Mouse (Mus musculus): ENCODE results near the gene Myef2. TPM values are rescaled to one million over a fixed set of nuclear protein-coding genes. Genes with fewer than 3 reads are reported as not detected.
"Not testable (repeated sequence)": the region's sequence is repeated elsewhere in the genome, so short reads cannot be mapped to it uniquely, and the experiment has no call there.

The Myef2 gene
- polyA plus RNA-seq, 1 experiment from 2014 or later = 160 TPM

- 12% methylated on average over 4 of the region's 4 CpGs for WGBS
- Histone ChIP-seq H3K4me3 (peak overlapping the region; percentile 90), H3K4me1 (replicated peaks) (peaks cover 30% of the 10 kb centered on the region), H3K27ac (peak overlapping the region; percentile 100), H3K9me3 (no peaks in the 10 kb centered on the region), H3K27me3 (ENCODE audit: insufficient read depth, poor library complexity, severe bottlenecking) (no peaks in the 10 kb centered on the region), H3K36me3 (no peaks in the 10 kb centered on the region)
- DNase-seq (ENCODE audit: low spot score) = no peak
Observed at GRCm38 (mm10) chr2:125122288-125122623, 1.2 kb downstream of the Myef2 start.

- Histone ChIP-seq H3K9me3 (no peaks in the 10 kb centered on the region), H3K27ac (no peak overlapping the region), H3K27me3 (ENCODE audit: insufficient read depth, poor library complexity, severe bottlenecking) (no peaks in the 10 kb centered on the region), H3K4me3 (no peak overlapping the region), H3K36me3 (peaks cover 21% of the 10 kb centered on the region), H3K4me1 (replicated peaks) (peaks cover 30% of the 10 kb centered on the region)
- DNase-seq (ENCODE audit: low spot score) = no peak
- WGBS = 70% methylated on average over 6 of the region's 6 CpGs
Observed at GRCm38 (mm10) chr2:125119381-125120110, 3.9 kb downstream of the Myef2 start.

- peaks cover 88% of the 10 kb centered on the region for H3K36me3 ChIP-seq
- 95% methylated on average over 4 of the region's 4 CpGs for WGBS
Observed at GRCm38 (mm10) chr2:125106536-125106935, 16.9 kb downstream of the Myef2 start.

GRCm38 (mm10) chr2:125104491-125104890, 19.0 kb downstream of the Myef2 start:
- not testable (repeated sequence) for H3K4me1 ChIP-seq (replicated peaks); H3K27me3 ChIP-seq (ENCODE audit: insufficient read depth, poor library complexity, severe bottlenecking); H3K4me3 ChIP-seq; DNase-seq (ENCODE audit: low spot score); H3K9me3 ChIP-seq; H3K27ac ChIP-seq
- peaks cover 86% of the 10 kb centered on the region for H3K36me3 ChIP-seq
- 98% methylated on average over 13 of the region's 13 CpGs for WGBS

More at GRCm38 (mm10) chr2:125106536-125106935, 16.9 kb downstream of the Myef2 start:
- not testable (repeated sequence) for H3K4me1 ChIP-seq (replicated peaks); DNase-seq (ENCODE audit: low spot score); H3K27me3 ChIP-seq (ENCODE audit: insufficient read depth, poor library complexity, severe bottlenecking); H3K9me3 ChIP-seq; H3K27ac ChIP-seq; H3K4me3 ChIP-seq

GRCm38 (mm10) chr2:125092123-125092522, 31.3 kb downstream of the Myef2 start:
- not testable (repeated sequence) for H3K9me3 ChIP-seq; H3K27ac ChIP-seq; H3K4me3 ChIP-seq; H3K4me1 ChIP-seq (replicated peaks); DNase-seq (ENCODE audit: low spot score); H3K27me3 ChIP-seq (ENCODE audit: insufficient read depth, poor library complexity, severe bottlenecking)
- 86% methylated on average over 3 of the region's 3 CpGs for WGBS
- H3K36me3 ChIP-seq = peaks cover 91% of the 10 kb centered on the region

- H3K9me3 ChIP-seq = no peaks in the 10 kb centered on the region
- H3K27ac ChIP-seq = no peak overlapping the region
- no peaks in the 10 kb centered on the region for H3K27me3 ChIP-seq (ENCODE audit: insufficient read depth, poor library complexity, severe bottlenecking)
- no peak for DNase-seq (ENCODE audit: low spot score)
- WGBS = 96% methylated on average over 7 of the region's 7 CpGs
- H3K4me3 ChIP-seq = no peak overlapping the region
- peaks cover 91% of the 10 kb centered on the region for H3K36me3 ChIP-seq
- H3K4me1 ChIP-seq (replicated peaks) = no peaks in the 10 kb centered on the region
Observed at GRCm38 (mm10) chr2:125088757-125089156, 34.7 kb downstream of the Myef2 start.

- Histone ChIP-seq H3K4me3 (no peak overlapping the region), H3K4me1 (replicated peaks) (no peaks in the 10 kb centered on the region), H3K27ac (no peak overlapping the region), H3K36me3 (peaks cover 77% of the 10 kb centered on the region), H3K9me3 (no peaks in the 10 kb centered on the region), H3K27me3 (ENCODE audit: insufficient read depth, poor library complexity, severe bottlenecking) (no peaks in the 10 kb centered on the region)
- 16% methylated on average over 1 of the region's 1 CpGs for WGBS
- no peak for DNase-seq (ENCODE audit: low spot score)
Observed at GRCm38 (mm10) chr2:125083879-125084278, 39.6 kb downstream of the Myef2 start.

GRCm38 (mm10) chr2:125073056-125073780, 50.2 kb downstream of the Myef2 start:
- Histone ChIP-seq H3K27ac (no peak overlapping the region), H3K4me3 (no peak overlapping the region), H3K27me3 (ENCODE audit: insufficient read depth, poor library complexity, severe bottlenecking) (no peaks in the 10 kb centered on the region), H3K36me3 (peaks cover 1% of the 10 kb centered on the region; the same call in 1 of the 2 replicates), H3K4me1 (replicated peaks) (no peaks in the 10 kb centered on the region), H3K9me3 (no peaks in the 10 kb centered on the region)
- DNase-seq (ENCODE audit: low spot score) = no peak
- WGBS = 91% methylated on average over 3 of the region's 3 CpGs

- H3K4me3 ChIP-seq = no peak overlapping the region
- no peaks in the 10 kb centered on the region for H3K36me3 ChIP-seq
- H3K27ac ChIP-seq = no peak overlapping the region
- H3K4me1 ChIP-seq (replicated peaks) = 0 out of 2 replicates have a peak, but pooled peaks cover 4% of the 10 kb centered on the region
- no peaks in the 10 kb centered on the region for H3K27me3 ChIP-seq (ENCODE audit: insufficient read depth, poor library complexity, severe bottlenecking)
- no peak for DNase-seq (ENCODE audit: low spot score)
- WGBS = 91% methylated on average over 12 of the region's 12 CpGs
- H3K9me3 ChIP-seq = no peaks in the 10 kb centered on the region
Observed at GRCm38 (mm10) chr2:125068696-125069095, 54.8 kb downstream of the Myef2 start.

- no peak for DNase-seq (ENCODE audit: low spot score)
- 72% methylated on average over 10 of the region's 10 CpGs for WGBS
- Histone ChIP-seq H3K27me3 (ENCODE audit: insufficient read depth, poor library complexity, severe bottlenecking) (no peaks in the 10 kb centered on the region), H3K27ac (no peak within 1 kb of the TSS), H3K4me3 (no peak within 1 kb of the TSS), H3K4me1 (replicated peaks) (0 out of 2 replicates have a peak, but pooled peaks cover 4% of the 10 kb centered on the region), H3K9me3 (no peaks in the 10 kb centered on the region), H3K36me3 (no peaks in the 10 kb centered on the region)
Observed at GRCm38 (mm10) chr2:125067894-125068293, 55.6 kb downstream of the Myef2 start, which contains the start of gene Slc24a5. TSS of gene Slc24a5 (plus strand) at chr2:125068124.

GRCm38 (mm10) chr2:125067373-125067772, 56.1 kb downstream of the Myef2 start:
- Histone ChIP-seq H3K27ac (no peak overlapping the region), H3K4me1 (replicated peaks) (0 out of 2 replicates have a peak, but pooled peaks cover 4% of the 10 kb centered on the region), H3K27me3 (ENCODE audit: insufficient read depth, poor library complexity, severe bottlenecking) (no peaks in the 10 kb centered on the region), H3K36me3 (no peaks in the 10 kb centered on the region), H3K4me3 (no peak overlapping the region), H3K9me3 (no peaks in the 10 kb centered on the region)
- WGBS = 93% methylated on average over 7 of the region's 7 CpGs
- DNase-seq (ENCODE audit: low spot score) = no peak

- Histone ChIP-seq H3K9me3 (no peaks in the 10 kb centered on the region), H3K4me1 (replicated peaks) (0 out of 2 replicates have a peak, but pooled peaks cover 2% of the 10 kb centered on the region), H3K36me3 (no peaks in the 10 kb centered on the region), H3K4me3 (no peak overlapping the region), H3K27me3 (ENCODE audit: insufficient read depth, poor library complexity, severe bottlenecking) (no peaks in the 10 kb centered on the region), H3K27ac (no peak overlapping the region)
- 70% methylated on average over 4 of the region's 4 CpGs for WGBS
- DNase-seq (ENCODE audit: low spot score) = no peak
Observed at GRCm38 (mm10) chr2:125062944-125063343, 60.5 kb downstream of the Myef2 start.

- Histone ChIP-seq H3K4me1 (replicated peaks) (no peaks in the 10 kb centered on the region), H3K9me3 (no peaks in the 10 kb centered on the region)
- WGBS = 92% methylated on average over 7 of the region's 7 CpGs
Observed at GRCm38 (mm10) chr2:125061451-125061850, 62.0 kb downstream of the Myef2 start.

More at GRCm38 (mm10) chr2:125061451-125061850, 62.0 kb downstream of the Myef2 start:
- DNase-seq (ENCODE audit: low spot score) = no peak
- H3K27ac ChIP-seq = no peak overlapping the region
- H3K36me3 ChIP-seq = no peaks in the 10 kb centered on the region
- H3K4me3 ChIP-seq = no peak overlapping the region
- H3K27me3 ChIP-seq (ENCODE audit: insufficient read depth, poor library complexity, severe bottlenecking) = no peaks in the 10 kb centered on the region
